18 mouse cellular contexts compared by ENCODE assay signal in genomic region chr2:93092347-93092746, GRCm38 (mm10). TPM values are rescaled to one million over a fixed set of nuclear protein-coding genes. Genes with fewer than 3 reads are reported as not detected.
A peak's percentile ranks its signal among the peaks of the same experiment; 100 is the strongest.
DNase-seq lines count a peak whose midpoint lies in the region; ATAC-seq lines count a peak whose summit lies in the region.
"Had no signal": no experiment of that assay in that cellular context is flagged by ENCODE, and none has a peak within 500 bp of the region (broad histone marks: within the 10 kb centered on the region; RNA-seq: fewer than 3 reads in every experiment).

No protein-coding gene starts in this region.

- no peak for ATAC-seq in forebrain, embryonic 13.5 days
- ATAC-seq in forebrain, embryonic 14.5 days: no peak
- 0 out of 2 replicates have a peak, but pooled peaks have one; percentile 30 for ATAC-seq in kidney, embryonic 15.5 days (replicated peaks; ENCODE audit: low FRiP score)
- 0 out of 2 replicates have a peak, but pooled peaks have one; percentile 22 for ATAC-seq in embryonic facial prominence, embryonic 15.5 days (ENCODE audit: insufficient number of reproducible peaks, low FRiP score, low TSS enrichment, low read depth)
- ATAC-seq in midbrain, embryonic 15.5 days (replicated peaks): no peak

- no peak overlapping the region for H3K4me3 ChIP-seq in forebrain, embryonic 13.5 days
- H3K4me3 ChIP-seq in forebrain, embryonic 14.5 days (ENCODE audit: low read depth, low read length): no peak overlapping the region
- no peak overlapping the region for H3K4me3 ChIP-seq in kidney, embryonic 15.5 days (replicated peaks)
- no peak overlapping the region for H3K4me3 ChIP-seq in embryonic facial prominence, embryonic 15.5 days (replicated peaks)
- H3K4me3 ChIP-seq in midbrain, embryonic 15.5 days: no peak overlapping the region
- H3K4me3 ChIP-seq: limb, embryonic 10.5 days had no signal

- WGBS in forebrain, embryonic 13.5 days: 77% methylated on average over 2 of the region's 2 CpGs
- 72% methylated on average over 2 of the region's 2 CpGs for WGBS in forebrain, embryonic 14.5 days
- WGBS in kidney, embryonic 15.5 days: 76% methylated on average over 2 of the region's 2 CpGs
- WGBS in embryonic facial prominence, embryonic 15.5 days: 81% methylated on average over 2 of the region's 2 CpGs
- 73% methylated on average over 2 of the region's 2 CpGs for WGBS in midbrain, embryonic 15.5 days

- no peak overlapping the region for H3K9ac ChIP-seq in forebrain, embryonic 13.5 days
- H3K9ac ChIP-seq in forebrain, embryonic 14.5 days (ENCODE audit: low read length): no peak overlapping the region
- H3K9ac ChIP-seq in kidney, embryonic 15.5 days: no peak overlapping the region
- no peak overlapping the region for H3K9ac ChIP-seq in embryonic facial prominence, embryonic 15.5 days
- no peak overlapping the region for H3K9ac ChIP-seq in midbrain, embryonic 15.5 days
- H3K9ac ChIP-seq: lung, embryonic 14.5 days had no signal

- no peaks in the 10 kb centered on the region for H3K36me3 ChIP-seq in forebrain, embryonic 13.5 days (ENCODE audit: poor library complexity, severe bottlenecking)
- H3K36me3 ChIP-seq in forebrain, embryonic 14.5 days (ENCODE audit: control insufficient read depth, insufficient read depth, low read length): no peaks in the 10 kb centered on the region
- H3K36me3 ChIP-seq in kidney, embryonic 15.5 days: no peaks in the 10 kb centered on the region
- H3K36me3 ChIP-seq in embryonic facial prominence, embryonic 15.5 days: no peaks in the 10 kb centered on the region
- H3K36me3 ChIP-seq in midbrain, embryonic 15.5 days (replicated peaks): no peaks in the 10 kb centered on the region
- H3K36me3 ChIP-seq: limb, embryonic 10.5 days had no signal

- H3K9me3 ChIP-seq in forebrain, embryonic 13.5 days (replicated peaks): no peaks in the 10 kb centered on the region
- no peaks in the 10 kb centered on the region for H3K9me3 ChIP-seq in forebrain, embryonic 14.5 days (replicated peaks; ENCODE audit: control insufficient read depth, low read length)
- no peaks in the 10 kb centered on the region for H3K9me3 ChIP-seq in kidney, embryonic 15.5 days (replicated peaks)
- no peaks in the 10 kb centered on the region for H3K9me3 ChIP-seq in embryonic facial prominence, embryonic 15.5 days (replicated peaks)
- H3K9me3 ChIP-seq in midbrain, embryonic 15.5 days: no peaks in the 10 kb centered on the region
- H3K9me3 ChIP-seq: limb, embryonic 10.5 days had no signal

- no peak overlapping the region for H3K4me2 ChIP-seq in forebrain, embryonic 13.5 days
- no peak overlapping the region for H3K4me2 ChIP-seq in forebrain, embryonic 14.5 days (ENCODE audit: low read length)
- H3K4me2 ChIP-seq in kidney, embryonic 15.5 days: no peak overlapping the region
- H3K4me2 ChIP-seq in embryonic facial prominence, embryonic 15.5 days (replicated peaks): no peak overlapping the region
- no peak overlapping the region for H3K4me2 ChIP-seq in midbrain, embryonic 15.5 days
- H3K4me2 ChIP-seq: liver, embryonic 11.5 days; lung, embryonic 14.5 days had no signal

- H3K27me3 ChIP-seq in forebrain, embryonic 13.5 days: no peaks in the 10 kb centered on the region
- H3K27me3 ChIP-seq in forebrain, embryonic 14.5 days (replicated peaks; ENCODE audit: control insufficient read depth, insufficient read depth, low read length): no peaks in the 10 kb centered on the region
- no peaks in the 10 kb centered on the region for H3K27me3 ChIP-seq in kidney, embryonic 15.5 days
- no peaks in the 10 kb centered on the region for H3K27me3 ChIP-seq in embryonic facial prominence, embryonic 15.5 days
- H3K27me3 ChIP-seq in midbrain, embryonic 15.5 days (replicated peaks): no peaks in the 10 kb centered on the region

- 0 out of 2 replicates have a peak overlapping the region, but pooled peaks have one; percentile 16 for H3K27ac ChIP-seq in forebrain, embryonic 13.5 days
- H3K27ac ChIP-seq in forebrain, embryonic 14.5 days (ENCODE audit: low read depth, low read length): no peak overlapping the region
- no peak overlapping the region for H3K27ac ChIP-seq in kidney, embryonic 15.5 days
- H3K27ac ChIP-seq in embryonic facial prominence, embryonic 15.5 days (replicated peaks): no peak overlapping the region
- H3K27ac ChIP-seq in midbrain, embryonic 15.5 days: 0 out of 2 replicates have a peak overlapping the region, but pooled peaks have one; percentile 38
- H3K27ac ChIP-seq: limb, embryonic 10.5 days; macrophage had no signal

- DNase-seq in forebrain, embryonic 14.5 days (ENCODE audit: low spot score): no peak
- no peak for DNase-seq in kidney, adult 11 months
- no peak for DNase-seq in adrenal gland, adult 2 months
- DNase-seq in left cerebral cortex, adult 9 months (ENCODE audit: low spot score in 2 of 2): no peak
- DNase-seq: adrenal gland, postnatal 14 days; cerebellum, adult 18-20 months; heart, adult 18-20 months; kidney, postnatal 14 days; lung, embryonic 14.5 days; right cerebral cortex, adult 18-20 months; thymus, adult 2 months had no signal

- peaks cover 31% of the 10 kb centered on the region for H3K4me1 ChIP-seq in forebrain, embryonic 13.5 days
- H3K4me1 ChIP-seq in forebrain, embryonic 14.5 days (ENCODE audit: control insufficient read depth, insufficient read depth, low read length): peaks cover 20% of the 10 kb centered on the region
- peaks cover 16% of the 10 kb centered on the region; the same call in 1 of the 2 replicates for H3K4me1 ChIP-seq in kidney, embryonic 15.5 days
- H3K4me1 ChIP-seq in embryonic facial prominence, embryonic 15.5 days: peaks cover 3% of the 10 kb centered on the region; the same call in 1 of the 2 replicates
- peaks cover 5% of the 10 kb centered on the region; the same call in 1 of the 2 replicates for H3K4me1 ChIP-seq in midbrain, embryonic 15.5 days

RNA-seq across cellular contexts. Expression of gene Prdm11, which starts 46.4 kb away (rescaled TPM):
- polyA plus RNA-seq in forebrain, embryonic 13.5 days (2015; fragmentation: Nextera tagmentation; extraction: Ambion mirVana): 1.4 and 1.9 TPM in 2 replicates
- 0.76 and 0.96 TPM in 2 replicates for polyA plus RNA-seq in forebrain, embryonic 14.5 days (2014; fragmentation: Nextera tagmentation; extraction: Ambion mirVana)
- polyA plus RNA-seq in kidney, embryonic 15.5 days (2015; fragmentation: Nextera tagmentation; extraction: Ambion mirVana): 5.5 and 7.1 TPM in 2 replicates
- polyA plus RNA-seq in embryonic facial prominence, embryonic 15.5 days (2015; fragmentation: Nextera tagmentation; extraction: Ambion mirVana): 12.0 and 12.1 TPM in 2 replicates
- 3.5 and 3.7 TPM in 2 replicates for polyA plus RNA-seq in midbrain, embryonic 15.5 days (2015; fragmentation: Nextera tagmentation; extraction: Ambion mirVana)
- 10 to 100 TPM; 36.4 to 52.4 TPM for total RNA-seq in adrenal gland, adult 2 months (2021)
- 38.3 and 39.8 TPM in 2 replicates for polyA plus RNA-seq in adrenal gland, adult 2 months (2012; rRNA removed)

Comparison
In these comparisons a context has a peak if more than half of its experiments do, and no peak if none do; other contexts are left out.
1. H3K27ac ChIP-seq: peak in forebrain, embryonic 13.5 days (single experiment) and midbrain, embryonic 15.5 days (single experiment); none in forebrain, embryonic 14.5 days (single experiment), kidney, embryonic 15.5 days (single experiment) and embryonic facial prominence, embryonic 15.5 days (single experiment).
2. ATAC-seq: peak in kidney, embryonic 15.5 days (single experiment) and embryonic facial prominence, embryonic 15.5 days (single experiment); none in forebrain, embryonic 13.5 days (single experiment), forebrain, embryonic 14.5 days (single experiment) and midbrain, embryonic 15.5 days (single experiment).